Mouse (Mus musculus) spleen, postnatal 10 days (tissue): Measurements from ENCODE around the gene Olfr1293-ps.

Experiments
- DNase-seq, 2 experiments: peaks; one replicate each; pipeline ENCODE4 v3.0.0; 2021 to 2022; ENCODE audit warnings: low spot score in 2 of 2

Gene Olfr1293-ps

DNA sequence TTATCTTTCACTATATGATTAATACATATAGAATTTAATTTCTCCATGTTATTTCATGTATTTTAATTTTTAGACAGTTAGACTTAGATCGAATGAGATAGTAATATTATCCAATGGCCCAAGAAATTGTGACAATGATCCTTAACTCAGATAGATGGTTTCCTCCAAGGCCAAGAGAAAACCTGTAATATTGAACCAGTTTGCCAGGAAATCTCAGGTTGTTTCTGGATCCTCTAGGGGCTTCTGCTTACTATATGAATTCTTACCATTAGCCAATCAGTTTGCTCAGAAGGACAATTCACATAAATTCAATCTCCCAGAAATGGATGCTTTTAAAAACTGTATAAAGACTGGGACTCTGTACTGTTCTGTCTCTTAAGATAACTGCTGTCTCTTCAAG is at the start of gene Olfr1293-ps:
Gene Olfr1293-ps, plus strand, starts transcription at position 301 of the 400 bp plus-strand sequence.
- DNase-seq, result no peak

DNA sequence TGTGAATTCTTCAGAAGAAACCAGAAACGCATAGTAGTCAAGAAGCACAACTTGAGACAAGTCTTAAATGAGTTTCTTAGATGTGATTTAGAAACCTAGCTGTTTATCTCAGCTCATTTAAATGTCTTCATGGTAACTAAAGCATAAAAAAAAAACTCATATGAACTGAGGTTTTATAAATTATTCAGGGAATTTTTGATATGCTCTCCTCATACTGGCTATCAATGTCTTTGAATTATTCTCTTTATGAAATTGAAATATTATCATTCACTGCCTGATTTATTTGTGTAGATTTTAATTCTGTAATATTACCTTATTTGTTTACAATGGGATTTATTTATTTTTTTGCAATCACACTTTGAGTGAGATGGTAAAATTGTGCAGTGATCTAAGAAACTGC is 44.5 kb upstream of the Olfr1293-ps start, which contains the start of gene Olfr1289:
Gene Olfr1289, plus strand, starts transcription at position 301 of the 400 bp plus-strand sequence.
- DNase-seq, result no peak

DNA sequence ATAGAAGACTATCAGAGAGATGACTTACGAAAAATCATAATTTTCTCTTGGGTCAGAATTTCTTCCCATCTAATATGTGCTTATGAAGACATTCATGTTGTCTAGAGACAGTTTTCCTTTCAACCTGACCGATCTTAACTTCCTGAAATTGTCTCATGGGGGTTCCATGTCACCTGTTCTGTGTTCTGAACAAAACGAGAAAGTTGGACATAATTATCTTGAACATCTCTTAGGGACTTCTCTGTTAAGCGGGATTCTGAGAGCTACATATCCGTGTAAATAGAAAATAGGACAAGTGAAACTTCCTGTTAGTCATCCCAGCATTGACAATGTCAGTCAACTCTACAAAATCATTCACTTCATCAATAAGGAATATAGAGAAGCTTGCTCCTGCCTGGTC is 31.3 kb upstream of the Olfr1293-ps start, which contains the start of gene Olfr1290:
Gene Olfr1290, minus strand, starts transcription at position 101 of the 400 bp plus-strand sequence.
- DNase-seq, result no peak

DNA sequence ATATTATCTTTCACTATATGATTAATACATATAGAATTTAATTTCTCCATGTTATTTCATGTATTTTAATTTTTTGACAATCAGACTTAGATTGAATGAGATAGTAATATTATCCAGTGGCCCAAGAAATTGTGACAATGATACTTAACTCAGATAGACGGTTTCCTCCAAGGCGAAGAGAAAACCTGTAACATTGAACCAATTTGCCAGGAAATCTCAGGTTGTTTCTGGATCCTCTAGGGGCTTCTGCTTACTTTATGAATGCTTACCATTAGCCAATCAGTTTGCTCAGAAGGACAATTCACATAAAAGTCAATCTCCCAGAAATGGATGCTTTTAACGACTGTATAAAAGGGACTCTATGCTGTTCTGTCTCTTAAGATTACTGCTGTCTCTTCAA is 28.1 kb upstream of the Olfr1293-ps start, which contains the start of gene Olfr1291-ps1:
Gene Olfr1291-ps1, plus strand, starts transcription at position 301 of the 400 bp plus-strand sequence.
- no peak for DNase-seq

- no peak for DNase-seq
These were observed 7.6 kb upstream of the Olfr1293-ps start for GRCm38 (mm10) chr2:111517451-111517850.

DNA sequence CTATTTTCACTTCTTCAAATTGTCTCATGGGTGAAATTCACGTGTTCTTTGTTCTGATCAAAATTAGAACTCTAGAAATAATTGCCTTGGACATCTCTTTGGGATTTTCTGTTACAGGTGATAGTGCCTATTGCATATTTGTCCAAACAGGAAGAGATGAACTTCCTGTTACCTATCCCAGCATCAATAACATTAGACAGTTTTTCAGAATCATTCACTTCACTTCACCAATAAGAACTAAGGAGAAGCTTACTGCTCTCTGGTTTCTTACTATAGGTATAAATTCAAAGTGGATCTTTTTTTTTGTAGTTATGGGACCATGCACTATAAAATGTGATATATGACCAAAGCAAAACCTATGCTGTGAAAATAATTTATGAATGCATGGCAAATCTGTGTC is 15.2 kb downstream of the Olfr1293-ps start, which contains the start of gene Olfr1294:
Gene Olfr1294, minus strand, starts transcription at position 101 of the 400 bp plus-strand sequence.
- DNase-seq, result no peak

GRCm38 (mm10) chr2:111569581-111569980 is 44.6 kb downstream of the Olfr1293-ps start, which contains the start of gene Olfr1295:
Gene Olfr1295, minus strand, starts transcription at chr2:111569681.
- no peak for DNase-seq
